Mouse (Mus musculus): Measurements from ENCODE around the gene Egflam. TPM values are rescaled to one million over a fixed set of nuclear protein-coding genes. Genes with fewer than 3 reads are reported as not detected.

Gene Egflam
- polyA plus RNA-seq, 2 experiments = 0.18 to 0.51 TPM

DNA sequence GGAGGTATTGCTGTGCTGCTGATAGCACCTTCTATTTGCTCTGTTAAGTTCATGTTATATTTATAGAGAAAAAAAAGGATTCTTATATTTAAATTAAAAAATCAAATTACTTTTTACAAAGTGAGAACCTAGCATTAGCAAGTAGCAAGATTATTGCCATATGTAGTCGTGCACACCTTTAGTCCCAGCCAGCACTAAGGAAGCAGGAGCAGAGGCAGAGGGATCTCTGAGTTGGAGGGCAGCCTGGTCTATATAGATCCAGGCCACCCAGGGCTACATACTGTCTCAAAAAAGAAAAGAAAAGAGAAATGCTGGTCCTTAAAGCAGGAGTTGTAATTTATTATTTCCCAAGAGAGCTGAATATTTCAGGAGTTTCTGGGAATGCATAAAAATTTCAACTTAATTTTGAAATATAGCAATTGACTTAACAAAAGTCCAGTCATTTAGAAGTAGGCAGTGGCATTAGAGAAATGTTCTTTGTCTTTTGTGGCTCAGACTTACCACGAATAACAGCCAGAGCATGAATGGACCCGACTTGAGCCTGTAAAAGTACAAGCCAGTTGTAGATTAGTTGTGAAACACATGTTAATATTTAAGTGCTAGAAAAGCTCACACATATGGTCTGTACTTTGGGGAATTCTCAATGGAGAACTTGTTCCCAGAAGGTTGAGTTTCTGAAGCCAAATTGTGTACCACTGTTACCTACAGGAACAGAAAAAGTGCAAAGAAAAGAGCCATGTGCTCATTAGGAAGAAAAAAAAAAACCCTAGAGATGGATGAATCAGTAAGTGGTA, 200.3 kb downstream of the Egflam start:
- no peaks in the 10 kb centered on the region for H3K27me3 ChIP-seq (ENCODE audit: control insufficient read depth, insufficient read depth, low read length)
- 46% methylated on average over 3 of the region's 3 CpGs for WGBS (ENCODE audit: insufficient replicate concordance)
- H3K4me2 ChIP-seq (ENCODE audit: low read depth) = no peak overlapping the region
- DNase-seq (ENCODE audit: low read depth in 3 of 3, low spot score in 3 of 3) (no peak), ATAC-seq (ENCODE audit: insufficient read depth) (no peak)
- no peaks in the 10 kb centered on the region for H3K9me3 ChIP-seq (ENCODE audit: control insufficient read depth, low read length)
- TF ChIP-seq CTCF (IDR thresholded peaks at IDR 0.05; ENCODE audit: low read depth) (no peak), EP300 (IDR thresholded peaks at IDR 0.05; ENCODE audit: low read depth) (no peak)
- no peak overlapping the region for H3K9ac ChIP-seq (replicated peaks)
- no peak overlapping the region for H3K27ac ChIP-seq
- no peaks in the 10 kb centered on the region for H3K4me1 ChIP-seq (replicated peaks; ENCODE audit: control insufficient read depth in 2 of 2, insufficient read depth in 2 of 2, low read length in 1 of 2)
- H3K36me3 ChIP-seq (replicated peaks; ENCODE audit: control insufficient read depth, insufficient read depth, low read depth) = no peaks in the 10 kb centered on the region
- H3K4me3 ChIP-seq (ENCODE audit: insufficient read depth in 1 of 2, low read depth in 2 of 2, low read length in 2 of 2) = no peak overlapping the region

DNA sequence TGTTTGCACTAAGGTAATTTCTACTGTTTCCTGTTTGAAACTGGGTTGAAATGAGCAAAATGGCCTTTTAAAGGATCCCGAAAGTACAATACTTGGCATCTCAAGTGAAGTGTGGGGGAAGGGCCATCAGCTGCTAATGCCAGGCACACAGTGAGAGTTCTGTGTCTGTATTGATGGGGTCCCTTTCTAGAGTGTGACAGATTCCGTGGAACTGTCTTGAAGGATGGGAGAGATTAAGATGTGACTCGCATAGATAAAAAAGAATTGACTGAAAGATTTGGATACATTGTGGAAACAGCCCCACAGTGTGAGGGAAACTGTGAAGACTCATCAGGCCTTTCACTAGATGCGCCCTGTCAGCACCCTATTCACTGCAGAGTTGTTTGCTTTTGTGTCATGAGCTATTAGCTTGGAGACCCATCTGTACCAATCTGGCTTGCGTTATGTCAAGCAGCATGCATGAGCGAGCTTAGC, 203.4 kb downstream of the Egflam start:
- Histone ChIP-seq H3K4me3 (ENCODE audit: insufficient read depth in 1 of 2, low read depth in 2 of 2, low read length in 2 of 2) (no peak overlapping the region), H3K36me3 (replicated peaks; ENCODE audit: control insufficient read depth, insufficient read depth, low read depth) (no peaks in the 10 kb centered on the region)
- 68% methylated on average over 6 of the region's 6 CpGs for WGBS (ENCODE audit: insufficient replicate concordance)

DNA sequence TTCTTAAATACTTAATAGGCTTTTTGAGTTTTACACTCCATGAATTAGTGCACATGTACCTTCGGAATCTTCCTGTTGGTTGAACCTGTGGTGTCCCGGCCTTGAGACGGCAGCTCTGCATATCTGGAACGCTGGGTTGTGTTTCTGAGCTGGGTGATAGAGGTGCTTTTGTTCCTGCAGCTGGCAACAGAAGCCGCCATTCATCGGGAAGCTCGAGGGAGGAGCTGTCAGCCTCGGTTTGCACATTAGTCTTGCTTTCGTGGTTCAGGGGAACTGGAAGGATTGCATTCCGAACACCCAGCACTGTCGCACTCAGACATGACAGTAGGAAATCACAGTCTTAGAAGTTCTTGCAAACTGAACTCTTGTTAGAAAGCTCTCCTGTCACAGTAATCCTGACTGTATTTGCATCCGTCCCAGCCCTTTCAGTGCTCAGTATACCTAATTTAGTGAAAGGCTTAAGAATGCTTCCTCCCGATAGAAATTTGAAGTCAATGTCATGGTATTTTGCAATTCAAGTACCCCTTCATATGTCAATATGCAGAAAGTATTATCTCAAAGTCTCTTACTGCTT, 204.0 kb downstream of the Egflam start:
- no peak for TF ChIP-seq CTCF (IDR thresholded peaks at IDR 0.05; ENCODE audit: low read depth)
- no peak for TF ChIP-seq EP300 (IDR thresholded peaks at IDR 0.05; ENCODE audit: low read depth)
- ATAC-seq (ENCODE audit: insufficient read depth) = no peak
- Histone ChIP-seq H3K9me3 (ENCODE audit: control insufficient read depth, low read length) (no peaks in the 10 kb centered on the region), H3K4me3 (ENCODE audit: insufficient read depth in 1 of 2, low read depth in 2 of 2, low read length in 2 of 2) (no peak overlapping the region), H3K27me3 (ENCODE audit: control insufficient read depth, insufficient read depth, low read length) (no peaks in the 10 kb centered on the region), H3K27ac (no peak overlapping the region), H3K4me2 (ENCODE audit: low read depth) (no peak overlapping the region), H3K9ac (replicated peaks) (no peak overlapping the region), H3K36me3 (replicated peaks; ENCODE audit: control insufficient read depth, insufficient read depth, low read depth) (no peaks in the 10 kb centered on the region), H3K4me1 (replicated peaks; ENCODE audit: control insufficient read depth in 2 of 2, insufficient read depth in 2 of 2, low read length in 1 of 2) (no peaks in the 10 kb centered on the region)
- DNase-seq (ENCODE audit: low read depth in 3 of 3, low spot score in 3 of 3) = no peak
- WGBS (ENCODE audit: insufficient replicate concordance) = 52% methylated on average over 13 of the region's 13 CpGs

More for the DNA sequence above, 203.4 kb downstream of the Egflam start:
- no peak for DNase-seq (ENCODE audit: low read depth in 3 of 3, low spot score in 3 of 3)
- TF ChIP-seq EP300 (IDR thresholded peaks at IDR 0.05; ENCODE audit: low read depth) (no peak), CTCF (IDR thresholded peaks at IDR 0.05; ENCODE audit: low read depth) (no peak)
- no peaks in the 10 kb centered on the region for H3K27me3 ChIP-seq (ENCODE audit: control insufficient read depth, insufficient read depth, low read length)
- H3K4me2 ChIP-seq (ENCODE audit: low read depth) = no peak overlapping the region
- H3K27ac ChIP-seq = no peak overlapping the region
- H3K9me3 ChIP-seq (ENCODE audit: control insufficient read depth, low read length) = no peaks in the 10 kb centered on the region
- ATAC-seq (ENCODE audit: insufficient read depth) = no peak
- H3K9ac ChIP-seq (replicated peaks) = no peak overlapping the region
- H3K4me1 ChIP-seq (replicated peaks; ENCODE audit: control insufficient read depth in 2 of 2, insufficient read depth in 2 of 2, low read length in 1 of 2) = no peaks in the 10 kb centered on the region

DNA sequence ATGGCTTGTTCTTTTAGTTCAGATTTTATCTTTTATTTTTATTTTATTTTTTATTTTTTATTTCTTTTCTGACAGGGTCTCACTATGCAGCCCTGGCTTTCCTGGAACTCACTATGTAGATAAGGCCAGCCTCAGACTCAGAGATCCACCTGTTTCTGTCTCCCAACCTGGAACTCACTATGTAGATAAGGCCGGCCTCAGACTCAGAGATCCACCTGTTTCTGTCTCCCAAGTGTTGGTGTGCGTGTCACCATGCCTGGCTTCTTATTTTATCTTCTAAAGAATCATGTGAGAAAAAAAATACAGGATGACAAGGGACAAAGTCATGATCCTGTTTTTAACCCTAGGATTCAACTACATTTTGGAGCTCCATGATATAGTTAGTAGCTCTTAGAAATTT, 205.6 kb downstream of the Egflam start:
- Histone ChIP-seq H3K4me3 (ENCODE audit: insufficient read depth in 1 of 2, low read depth in 2 of 2, low read length in 2 of 2) (no peak overlapping the region), H3K36me3 (replicated peaks; ENCODE audit: control insufficient read depth, insufficient read depth, low read depth) (no peaks in the 10 kb centered on the region), H3K9ac (replicated peaks) (no peak overlapping the region), H3K4me1 (replicated peaks; ENCODE audit: control insufficient read depth in 2 of 2, insufficient read depth in 2 of 2, low read length in 1 of 2) (no peaks in the 10 kb centered on the region), H3K27me3 (ENCODE audit: control insufficient read depth, insufficient read depth, low read length) (no peaks in the 10 kb centered on the region), H3K27ac (no peak overlapping the region), H3K4me2 (ENCODE audit: low read depth) (no peak overlapping the region), H3K9me3 (ENCODE audit: control insufficient read depth, low read length) (no peaks in the 10 kb centered on the region)
- no peak for ATAC-seq (ENCODE audit: insufficient read depth)
- TF ChIP-seq CTCF (IDR thresholded peaks at IDR 0.05; ENCODE audit: low read depth) = no peak
- TF ChIP-seq EP300 (IDR thresholded peaks at IDR 0.05; ENCODE audit: low read depth) = no peak
- 51% methylated on average over 2 of the region's 2 CpGs for whole genome bisulfite sequencing (ENCODE audit: insufficient replicate concordance)
- no peak for DNase-seq (ENCODE audit: low read depth in 3 of 3, low spot score in 3 of 3)

DNA sequence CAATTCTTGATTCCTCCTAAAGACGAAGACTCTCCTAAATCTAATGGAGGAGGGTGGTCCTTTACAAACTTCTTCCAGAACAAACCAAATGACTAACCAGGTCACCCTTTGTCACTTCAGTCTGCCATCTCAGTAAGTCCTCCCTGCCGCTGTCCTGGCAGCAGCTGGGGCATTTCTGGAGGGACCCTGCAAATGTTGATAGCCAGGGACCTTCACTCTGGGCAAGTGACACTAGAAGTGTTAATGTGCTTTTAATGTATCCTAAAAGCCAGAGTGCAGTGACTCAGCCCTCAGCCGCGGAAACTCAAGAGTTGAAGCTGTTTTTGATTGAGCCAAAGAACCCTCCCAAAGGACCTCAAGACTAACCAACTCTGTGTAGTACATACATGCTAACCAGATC, 207.1 kb downstream of the Egflam start:
- H3K4me1 ChIP-seq (replicated peaks; ENCODE audit: control insufficient read depth in 2 of 2, insufficient read depth in 2 of 2, low read length in 1 of 2) = no peaks in the 10 kb centered on the region
- H3K27me3 ChIP-seq (ENCODE audit: control insufficient read depth, insufficient read depth, low read length) = no peaks in the 10 kb centered on the region
- DNase-seq (ENCODE audit: low read depth in 3 of 3, low spot score in 3 of 3) (no peak), ATAC-seq (ENCODE audit: insufficient read depth) (no peak)
- H3K9ac ChIP-seq (replicated peaks) = no peak overlapping the region
- no peak for TF ChIP-seq CTCF (IDR thresholded peaks at IDR 0.05; ENCODE audit: low read depth)
- TF ChIP-seq EP300 (IDR thresholded peaks at IDR 0.05; ENCODE audit: low read depth) = no peak
- WGBS (ENCODE audit: insufficient replicate concordance) = 75% methylated on average over 4 of the region's 4 CpGs
- no peak overlapping the region for H3K4me3 ChIP-seq (ENCODE audit: insufficient read depth in 1 of 2, low read depth in 2 of 2, low read length in 2 of 2)
- H3K36me3 ChIP-seq (replicated peaks; ENCODE audit: control insufficient read depth, insufficient read depth, low read depth) = no peaks in the 10 kb centered on the region; the same call in 1 of the 2 replicates
- H3K4me2 ChIP-seq (ENCODE audit: low read depth) = no peak overlapping the region
- H3K27ac ChIP-seq = no peak overlapping the region
- no peaks in the 10 kb centered on the region for H3K9me3 ChIP-seq (ENCODE audit: control insufficient read depth, low read length)
